Mouse (Mus musculus) ES-E14 (cell line): Measurements from ENCODE around the gene Rnf220.

ENCODE experiments used
- CHD2 ChIP-seq: IDR thresholded peaks from 2 replicates; pipeline ENCODE4 v1.6.1; 2014; ENCODE audit warnings: mild to moderate bottlenecking, low read depth, low read length, inconsistent platforms
- HCFC1 ChIP-seq: IDR thresholded peaks from 2 replicates; pipeline ENCODE4 v1.6.1; 2012; ENCODE audit warnings: low read length, inconsistent platforms, borderline replicate concordance; ENCODE audit not compliant: insufficient read depth
- MAFK ChIP-seq: IDR thresholded peaks from 2 replicates; pipeline ENCODE4 v1.6.1; 2014; ENCODE audit warnings: mild to moderate bottlenecking, low read depth, low read length, inconsistent platforms; ENCODE audit not compliant: insufficient read depth
- ZC3H11A ChIP-seq: IDR thresholded peaks from 2 replicates; pipeline ENCODE4 v1.6.1; 2012; ENCODE audit warnings: low read depth, mild to moderate bottlenecking, inconsistent platforms, low read length, borderline replicate concordance
- ZNF384 ChIP-seq: IDR thresholded peaks from 2 replicates; pipeline ENCODE4 v1.6.1; 2012; ENCODE audit warnings: low read depth, low read length, inconsistent platforms

DNA sequence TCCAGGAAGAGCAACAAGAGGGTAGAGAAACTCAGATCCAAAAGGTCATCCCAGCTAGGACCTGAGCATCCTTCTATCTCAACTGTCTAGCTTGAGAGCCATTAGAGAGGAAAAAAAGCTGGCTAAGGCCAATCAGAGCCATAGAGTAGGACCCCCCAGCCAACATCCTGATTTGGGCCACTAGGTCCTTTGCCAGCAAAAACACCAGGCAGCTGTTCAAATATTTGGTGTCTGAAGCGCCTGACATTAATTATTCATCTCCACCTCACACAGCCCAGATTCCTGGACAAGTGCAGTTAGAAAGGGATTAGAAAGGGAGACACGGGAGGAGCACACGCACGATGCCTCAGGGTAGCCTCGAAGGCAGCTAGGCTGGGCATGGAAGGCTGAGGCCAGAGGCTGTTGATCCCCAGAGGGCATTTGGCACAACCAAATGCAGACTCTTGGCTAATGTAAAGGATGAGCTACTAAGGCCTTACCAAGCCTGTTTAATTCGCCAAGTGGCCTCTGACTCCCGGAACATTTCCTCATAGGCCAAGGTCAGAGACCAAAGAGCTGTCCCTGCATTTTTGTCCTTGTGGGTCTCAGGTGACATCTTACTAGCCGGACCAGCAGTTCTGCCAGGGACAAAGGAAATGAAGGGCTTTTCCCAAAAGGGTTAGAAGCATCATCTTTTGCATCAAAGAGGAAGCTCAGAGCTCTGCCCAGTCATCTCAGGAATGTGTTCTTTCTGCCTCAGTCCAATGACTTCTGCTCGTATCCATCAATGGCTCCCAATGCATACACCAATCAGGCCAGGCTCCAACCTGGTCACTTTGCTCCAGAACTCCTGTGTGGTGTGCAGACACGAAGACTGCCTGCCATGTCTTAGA, 218.2 kb downstream of the Rnf220 start:
- TF ChIP-seq CHD2 (no peak), MAFK (no peak), ZNF384 (no peak), ZC3H11A (no peak), HCFC1 (no peak)
